Mouse (Mus musculus): ENCODE measurements at regions not wholly inside any gene's neighbourhood (a gene's known extent, or its start where the extent isn't known, plus 50 kb on each side); places are given as distances from the start of the nearest gene placed in this dataset.

- TF ChIP-seq ZC3H11A (IDR thresholded peaks at IDR 0.05; ENCODE audit: borderline replicate concordance, low read depth, low read length) = no peak
- no peak for TF ChIP-seq ZNF384 (IDR thresholded peaks at IDR 0.05; ENCODE audit: low read depth, low read length)
- no peak for TF ChIP-seq HCFC1 (IDR thresholded peaks at IDR 0.05; ENCODE audit: borderline replicate concordance, insufficient read depth, low read length)
Observed at GRCm38 (mm10) chr5:118495478-118495760, 65.1 kb upstream of the Med13l start.
